Mouse (Mus musculus) cerebellum, adult 2 months (tissue): ENCODE results near the gene Atp1a1.

Source experiments
- CTCF ChIP-seq: fragments of 200-500 bp; IDR thresholded peaks from 2 replicates; pipeline ENCODE4 v1.5.1; 2011; ENCODE audit warnings: low read depth, mild to moderate bottlenecking, control low read depth, low read length, moderate library complexity, borderline replicate concordance; ENCODE audit not compliant: insufficient read depth
- POLR2A ChIP-seq: fragments of 200-500 bp; IDR thresholded peaks from 2 replicates; pipeline ENCODE4 v1.6.1; 2011; ENCODE audit warnings: low read length, control low read depth, borderline replicate concordance; ENCODE audit not compliant: insufficient read depth

GRCm38 (mm10) chr3:101605721-101606120 is 1.2 kb upstream of the Atp1a1 start:
- no peak for TF ChIP-seq POLR2A
- TF ChIP-seq CTCF, result no peak
